Mouse (Mus musculus): ENCODE measurements around the gene Ssr2.
A peak's percentile ranks its signal among the peaks of the same experiment; 100 is the strongest.
"Not testable (repeated sequence)": the region's sequence is repeated elsewhere in the genome, so short reads cannot be mapped to it uniquely, and the experiment has no call there.

Gene Ssr2

GRCm38 (mm10) chr3:88563966-88564365 lies 11.7 kb upstream of the Ssr2 start:
- DNase-seq (ENCODE audit: low spot score in 2 of 2) = no peak

- DNase-seq (ENCODE audit: low spot score in 2 of 2) = no peak
These were observed 9.6 kb upstream of the Ssr2 start for GRCm38 (mm10) chr3:88566116-88566515.

GRCm38 (mm10) chr3:88566536-88567061 lies 9.1 kb upstream of the Ssr2 start:
- no peak for DNase-seq (ENCODE audit: low spot score in 2 of 2)

- no peak for DNase-seq (ENCODE audit: low spot score in 2 of 2)
These were observed 7.8 kb upstream of the Ssr2 start for GRCm38 (mm10) chr3:88567892-88568291.

GRCm38 (mm10) chr3:88568615-88569014 lies 7.1 kb upstream of the Ssr2 start:
- no peak for DNase-seq (ENCODE audit: low spot score in 2 of 2)

- DNase-seq (ENCODE audit: low spot score in 2 of 2) = no peak
These were observed 6.6 kb upstream of the Ssr2 start for GRCm38 (mm10) chr3:88569093-88569492.

GRCm38 (mm10) chr3:88569694-88570093 lies 6.0 kb upstream of the Ssr2 start:
- no peak for DNase-seq (ENCODE audit: low spot score in 2 of 2)

- no peak for DNase-seq (ENCODE audit: low spot score in 2 of 2)
These were observed 5.3 kb upstream of the Ssr2 start for GRCm38 (mm10) chr3:88570341-88570740.

- DNase-seq (ENCODE audit: low spot score in 2 of 2) = no peak
These were observed 3.8 kb upstream of the Ssr2 start for GRCm38 (mm10) chr3:88571856-88572255.

GRCm38 (mm10) chr3:88572835-88573234 lies 2.8 kb upstream of the Ssr2 start:
- DNase-seq (ENCODE audit: low spot score in 2 of 2) = no peak

- no peak for DNase-seq (ENCODE audit: low spot score in 2 of 2)
These were observed 1.9 kb upstream of the Ssr2 start for GRCm38 (mm10) chr3:88573810-88574209.

GRCm38 (mm10) chr3:88577846-88578245 lies 2.2 kb downstream of the Ssr2 start:
- not testable (repeated sequence) for DNase-seq (ENCODE audit: low spot score in 2 of 2)

- DNase-seq (ENCODE audit: low spot score in 2 of 2) = no peak
These were observed 3.1 kb downstream of the Ssr2 start for GRCm38 (mm10) chr3:88578498-88579424.

GRCm38 (mm10) chr3:88579454-88580117 lies 3.9 kb downstream of the Ssr2 start:
- DNase-seq (ENCODE audit: low spot score in 2 of 2) = peak; percentile 69 to 74

- no peak for DNase-seq (ENCODE audit: low spot score in 2 of 2)
These were observed 10.1 kb downstream of the Ssr2 start for GRCm38 (mm10) chr3:88585769-88586168.

- DNase-seq (ENCODE audit: low spot score in 2 of 2) = no peak
These were observed 11.0 kb downstream of the Ssr2 start for GRCm38 (mm10) chr3:88586640-88587039.

GRCm38 (mm10) chr3:88590246-88590645 lies 14.6 kb downstream of the Ssr2 start:
- no peak for DNase-seq (ENCODE audit: low spot score in 2 of 2)

- no peak for DNase-seq (ENCODE audit: low spot score in 2 of 2)
These were observed 15.4 kb downstream of the Ssr2 start for GRCm38 (mm10) chr3:88591044-88591443.

GRCm38 (mm10) chr3:88591950-88592731 lies 16.5 kb downstream of the Ssr2 start:
- DNase-seq (ENCODE audit: low spot score in 2 of 2) = no peak

- no peak for DNase-seq (ENCODE audit: low spot score in 2 of 2)
These were observed 17.4 kb downstream of the Ssr2 start for GRCm38 (mm10) chr3:88592942-88593576.

- DNase-seq (ENCODE audit: low spot score in 2 of 2) = no peak
These were observed 18.4 kb downstream of the Ssr2 start for GRCm38 (mm10) chr3:88593893-88594580.
